Mouse (Mus musculus): ENCODE measurements around the gene Gm28035. TPM values are rescaled to one million over a fixed set of nuclear protein-coding genes. Genes with fewer than 3 reads are reported as not detected.

Gene Gm28035
- polyA plus RNA-seq, 1 experiment from 2014 or later: 0.08 TPM

DNA sequence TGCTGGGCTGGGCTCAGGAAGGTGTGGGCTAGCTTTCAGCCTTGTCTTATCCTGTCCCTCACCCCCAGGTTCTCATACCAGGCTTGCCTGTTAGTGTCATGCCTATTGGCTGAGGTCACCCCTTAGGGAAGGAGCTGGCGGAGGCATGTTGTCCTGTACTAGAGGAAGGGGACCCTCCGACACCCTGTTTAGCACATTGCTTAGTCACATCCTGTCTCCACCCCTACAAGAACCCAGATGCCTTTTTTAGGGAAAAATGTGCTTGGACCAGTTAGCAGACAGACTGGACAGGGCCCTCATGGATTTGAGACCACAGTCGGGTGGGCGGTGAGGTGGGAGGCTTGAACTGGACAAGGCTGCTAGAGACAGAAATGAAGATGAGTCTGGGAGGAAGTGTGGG is 18.2 kb downstream of the Gm28035 start:
- no peaks in the 10 kb centered on the region for H3K9me3 ChIP-seq (replicated peaks)
- no peak overlapping the region for H3K4me3 ChIP-seq
- 90% methylated on average over 4 of the region's 4 CpGs for WGBS
- no peaks in the 10 kb centered on the region for H3K4me1 ChIP-seq
- DNase-seq (ENCODE audit: low spot score): no peak
- peaks cover 99% of the 10 kb centered on the region for H3K36me3 ChIP-seq
- H3K27ac ChIP-seq: no peak overlapping the region
- H3K27me3 ChIP-seq (ENCODE audit: low read depth, poor library complexity, severe bottlenecking): no peaks in the 10 kb centered on the region

DNA sequence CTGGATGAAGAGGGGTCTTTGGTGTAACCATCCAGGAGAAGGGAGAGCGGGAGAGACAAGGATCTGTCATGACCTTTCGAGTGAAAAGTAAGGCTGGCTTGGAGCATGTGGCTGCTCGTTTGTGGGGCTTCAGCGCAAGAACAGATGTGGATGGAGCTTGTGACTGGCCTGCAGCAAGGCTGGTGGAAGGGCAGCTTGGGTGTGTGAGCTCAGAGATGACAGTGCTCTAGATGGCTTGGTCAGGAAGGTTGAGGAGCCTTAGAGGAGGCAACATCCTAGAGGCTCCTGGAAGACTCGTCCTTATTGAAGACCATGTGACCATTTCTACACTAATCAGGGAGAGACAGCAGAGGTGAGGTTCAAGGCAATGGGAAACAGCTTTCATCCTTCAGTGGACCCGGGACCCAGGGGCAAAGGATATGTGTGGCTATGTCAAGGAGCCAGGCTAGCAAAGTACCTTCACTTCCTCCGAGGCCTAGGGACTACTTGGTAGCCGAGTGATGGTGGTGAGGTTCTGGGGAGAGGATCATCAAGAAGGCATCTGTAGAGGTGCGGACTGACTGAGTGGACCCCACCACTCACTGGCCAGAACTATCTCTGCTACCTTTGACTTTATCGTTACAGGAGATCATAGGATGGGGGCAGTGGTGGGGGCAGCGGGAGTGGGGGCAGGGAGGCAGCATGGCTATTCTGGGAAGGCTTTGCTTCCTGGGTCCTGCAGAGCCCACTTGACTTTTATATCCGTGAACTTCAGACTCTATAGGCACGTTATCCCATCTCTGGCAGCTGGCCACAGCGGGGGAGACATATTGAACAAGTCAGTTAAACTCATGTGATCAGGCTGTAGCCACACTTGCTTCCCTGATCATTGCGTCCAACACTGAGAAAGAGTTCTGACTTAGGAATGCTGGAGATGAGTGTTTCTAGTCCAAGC is 19.0 kb downstream of the Gm28035 start:
- Histone ChIP-seq H3K27me3 (ENCODE audit: low read depth, poor library complexity, severe bottlenecking) (no peaks in the 10 kb centered on the region), H3K4me1 (peaks cover 4% of the 10 kb centered on the region), H3K4me3 (no peak overlapping the region), H3K36me3 (peaks cover 99% of the 10 kb centered on the region), H3K27ac (0 out of 2 replicates have a peak overlapping the region, but pooled peaks have one; percentile 15), H3K9me3 (replicated peaks) (no peaks in the 10 kb centered on the region)
- no peak for DNase-seq (ENCODE audit: low spot score)
- 91% methylated on average over 15 of the region's 15 CpGs for WGBS

DNA sequence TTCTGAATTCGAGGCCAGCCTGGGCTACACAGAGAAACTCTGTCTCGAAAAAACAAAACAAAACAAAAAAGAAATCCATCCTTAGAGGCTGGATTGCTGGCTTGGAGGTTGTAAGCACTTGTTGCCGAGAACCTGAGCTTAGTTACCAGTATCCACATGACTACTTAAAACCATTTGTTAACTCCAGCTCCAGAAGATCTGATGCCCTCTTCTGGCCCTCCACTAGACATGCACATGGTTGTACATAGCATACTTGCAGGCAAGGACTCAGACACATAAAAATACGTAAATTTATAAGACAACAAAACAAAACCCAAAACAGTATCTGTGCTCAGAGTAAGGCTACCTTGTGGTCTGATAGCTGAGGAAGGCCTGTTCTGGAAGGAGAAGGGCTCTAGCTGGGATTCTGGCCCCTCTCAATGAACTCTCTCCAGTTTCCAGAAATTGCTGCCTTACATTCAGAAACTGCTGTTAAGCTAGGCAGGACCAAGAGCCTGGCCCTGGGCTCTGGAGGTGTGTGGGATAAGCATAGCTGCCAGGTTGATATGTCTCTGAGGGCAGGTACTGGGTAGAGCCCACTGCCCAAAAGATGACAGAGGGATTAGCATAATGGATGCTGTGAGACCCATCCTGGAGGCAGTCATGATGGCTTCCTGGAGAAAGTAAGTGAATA is 20.8 kb downstream of the Gm28035 start:
- peaks cover 97% of the 10 kb centered on the region for H3K36me3 ChIP-seq
- no peaks in the 10 kb centered on the region for H3K9me3 ChIP-seq (replicated peaks)
- no peaks in the 10 kb centered on the region for H3K27me3 ChIP-seq (ENCODE audit: low read depth, poor library complexity, severe bottlenecking)
- whole genome bisulfite sequencing: 91% methylated on average over 4 of the region's 4 CpGs
- no peak overlapping the region for H3K4me3 ChIP-seq
- DNase-seq (ENCODE audit: low spot score): no peak
- peaks cover 22% of the 10 kb centered on the region for H3K4me1 ChIP-seq
- H3K27ac ChIP-seq: no peak overlapping the region

DNA sequence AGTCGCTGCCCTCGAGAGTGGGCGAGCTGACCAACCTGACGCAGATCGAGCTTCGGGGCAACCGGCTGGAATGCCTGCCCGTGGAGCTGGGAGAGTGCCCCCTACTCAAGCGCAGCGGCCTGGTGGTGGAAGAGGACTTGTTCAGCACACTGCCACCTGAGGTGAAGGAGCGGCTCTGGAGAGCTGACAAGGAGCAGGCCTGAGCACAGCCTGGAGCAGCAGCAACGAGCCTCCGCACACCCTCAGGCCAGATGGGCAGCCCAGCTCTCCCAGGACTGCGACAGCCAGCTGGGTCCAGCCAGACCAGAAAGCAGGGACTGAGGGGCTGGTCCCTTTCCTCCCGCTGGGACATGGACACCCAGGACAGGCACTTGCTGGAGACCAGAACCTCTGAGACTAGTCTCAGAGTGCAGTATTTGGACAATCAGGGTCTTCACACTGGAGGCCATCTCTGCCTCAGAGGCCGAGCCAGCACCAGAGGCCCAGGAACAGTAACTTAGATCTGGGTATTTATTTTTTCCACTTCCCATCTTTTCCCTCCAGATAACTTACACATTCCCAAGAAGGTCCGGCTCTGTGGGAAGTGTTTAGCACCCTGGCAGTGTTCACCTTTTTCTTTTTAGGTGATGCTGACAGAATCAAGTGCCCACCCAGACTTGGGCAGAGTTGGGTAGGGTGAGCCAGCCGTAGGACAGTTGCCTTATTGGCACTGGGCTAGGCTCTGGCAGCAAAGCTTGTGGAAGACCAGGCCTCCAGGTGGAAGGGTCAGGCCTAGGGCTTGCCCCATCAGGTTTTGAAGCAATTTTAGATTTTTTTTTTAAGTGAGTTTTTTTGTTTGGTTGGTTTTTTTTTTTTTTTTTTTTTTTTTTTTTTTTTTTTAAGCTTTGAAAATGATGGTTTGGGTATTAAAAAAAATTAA is 21.8 kb downstream of the Gm28035 start:
- H3K9me3 ChIP-seq (replicated peaks): no peaks in the 10 kb centered on the region
- peaks cover 89% of the 10 kb centered on the region for H3K36me3 ChIP-seq
- WGBS: 91% methylated on average over 18 of the region's 18 CpGs
- H3K4me3 ChIP-seq: no peak overlapping the region
- no peaks in the 10 kb centered on the region for H3K27me3 ChIP-seq (ENCODE audit: low read depth, poor library complexity, severe bottlenecking)
- H3K4me1 ChIP-seq: peaks cover 32% of the 10 kb centered on the region
- DNase-seq (ENCODE audit: low spot score): no peak
- 0 out of 2 replicates have a peak overlapping the region, but pooled peaks have one; percentile 2 for H3K27ac ChIP-seq

DNA sequence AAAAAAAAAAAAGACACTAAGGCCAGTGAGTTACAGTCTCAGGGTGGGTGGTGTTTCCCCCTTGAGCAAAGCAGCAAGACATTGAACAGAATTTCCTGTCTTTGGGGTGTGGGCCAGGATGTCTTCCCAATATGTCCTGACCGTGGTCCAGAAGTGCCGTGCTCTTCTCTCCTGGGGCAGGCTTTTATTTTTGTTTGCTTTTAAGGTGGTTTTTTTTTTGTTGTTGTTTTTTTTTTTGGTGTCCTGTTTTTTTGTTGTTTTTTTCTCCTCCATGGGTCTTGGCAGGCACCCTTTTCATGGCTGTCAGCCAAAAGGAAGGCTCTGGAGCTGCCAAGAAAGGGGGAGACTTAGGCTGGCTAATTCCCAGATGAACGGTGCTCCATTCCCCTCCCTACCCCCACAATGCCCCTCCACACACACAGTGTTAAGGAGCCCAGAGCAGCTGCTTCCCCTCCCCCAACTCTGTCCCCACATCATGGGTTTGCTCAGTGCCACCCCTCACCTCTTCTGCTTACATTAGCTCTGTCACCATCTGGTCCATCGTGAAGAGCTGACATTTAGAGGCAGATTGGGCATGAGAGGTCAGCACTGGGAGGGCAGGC is 22.6 kb downstream of the Gm28035 start:
- Histone ChIP-seq H3K27ac (no peak overlapping the region), H3K27me3 (ENCODE audit: low read depth, poor library complexity, severe bottlenecking) (no peaks in the 10 kb centered on the region), H3K4me3 (no peak overlapping the region), H3K9me3 (replicated peaks) (no peaks in the 10 kb centered on the region), H3K36me3 (peaks cover 82% of the 10 kb centered on the region), H3K4me1 (peaks cover 33% of the 10 kb centered on the region)
- DNase-seq (ENCODE audit: low spot score): no peak
- WGBS: 78% methylated on average over 4 of the region's 4 CpGs

DNA sequence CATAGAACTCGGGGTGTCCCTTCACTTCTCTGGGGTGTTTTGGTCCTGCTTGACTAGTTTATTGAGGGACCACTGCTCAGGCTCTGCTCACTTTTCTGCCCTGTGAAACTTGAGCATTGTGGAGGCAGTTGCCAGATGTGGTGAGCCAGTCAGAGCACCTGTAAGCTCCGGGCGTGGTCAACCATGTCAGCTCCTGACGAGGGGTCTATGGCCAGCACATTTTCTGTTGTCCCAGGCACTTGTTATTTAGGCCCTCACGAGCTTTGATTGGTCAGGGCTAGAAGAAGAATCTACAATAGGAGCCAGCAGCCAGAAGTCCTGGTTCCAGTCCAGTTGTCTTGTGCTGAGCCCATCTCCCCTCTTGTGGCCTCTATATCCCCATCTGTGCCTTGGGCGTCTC is 23.4 kb downstream of the Gm28035 start:
- Histone ChIP-seq H3K36me3 (peaks cover 73% of the 10 kb centered on the region), H3K4me1 (peaks cover 37% of the 10 kb centered on the region), H3K27ac (no peak overlapping the region), H3K4me3 (no peak overlapping the region), H3K27me3 (ENCODE audit: low read depth, poor library complexity, severe bottlenecking) (no peaks in the 10 kb centered on the region), H3K9me3 (replicated peaks) (no peaks in the 10 kb centered on the region)
- 96% methylated on average over 6 of the region's 6 CpGs for WGBS
- DNase-seq (ENCODE audit: low spot score): no peak

DNA sequence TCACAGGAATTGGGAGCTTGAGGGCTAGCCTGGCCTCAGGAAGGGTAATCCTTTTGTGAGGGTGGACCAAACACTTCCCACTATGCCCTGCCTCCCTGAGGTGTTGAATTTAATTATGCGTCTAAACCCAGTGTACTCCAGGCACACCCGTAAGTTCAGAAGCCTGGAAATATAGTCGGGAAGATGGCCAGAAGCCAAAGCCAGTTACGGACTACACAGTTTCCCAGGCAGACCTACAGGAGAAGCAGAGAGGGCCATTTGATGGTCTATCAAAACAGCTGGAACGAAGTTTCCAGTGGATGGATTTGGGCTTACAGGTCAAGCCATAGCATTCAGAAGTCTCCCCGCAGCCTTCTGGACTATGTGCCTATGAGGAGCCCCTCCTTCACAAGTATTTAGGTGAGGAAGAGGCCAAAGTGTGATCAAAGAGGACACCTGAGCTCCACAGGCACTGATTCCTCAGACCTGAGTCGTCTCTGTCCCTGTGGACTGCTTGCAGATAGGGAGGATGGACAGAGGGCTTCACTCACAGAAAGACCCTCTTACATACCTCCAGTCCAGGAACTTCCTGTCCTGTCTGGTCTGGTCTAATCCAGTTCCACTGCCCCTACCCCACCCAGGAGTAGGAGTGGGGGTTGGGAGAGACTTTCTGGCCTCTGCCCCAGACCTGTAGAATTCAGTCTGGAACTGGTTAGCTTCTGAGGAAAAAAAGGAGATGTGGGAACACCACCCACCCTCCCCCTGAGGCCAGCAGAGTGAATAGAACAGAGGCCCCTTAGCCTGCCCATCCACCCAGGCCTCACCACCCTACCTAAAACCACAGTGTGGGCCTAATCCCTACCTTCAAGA is 24.5 kb downstream of the Gm28035 start:
- WGBS: 82% methylated on average over 7 of the region's 7 CpGs
- Histone ChIP-seq H3K27ac (peak overlapping the region; percentile 86), H3K36me3 (peaks cover 62% of the 10 kb centered on the region), H3K27me3 (ENCODE audit: low read depth, poor library complexity, severe bottlenecking) (no peaks in the 10 kb centered on the region), H3K9me3 (replicated peaks) (no peaks in the 10 kb centered on the region), H3K4me1 (peaks cover 38% of the 10 kb centered on the region), H3K4me3 (no peak overlapping the region)
- DNase-seq (ENCODE audit: low spot score): peak; percentile 44

DNA sequence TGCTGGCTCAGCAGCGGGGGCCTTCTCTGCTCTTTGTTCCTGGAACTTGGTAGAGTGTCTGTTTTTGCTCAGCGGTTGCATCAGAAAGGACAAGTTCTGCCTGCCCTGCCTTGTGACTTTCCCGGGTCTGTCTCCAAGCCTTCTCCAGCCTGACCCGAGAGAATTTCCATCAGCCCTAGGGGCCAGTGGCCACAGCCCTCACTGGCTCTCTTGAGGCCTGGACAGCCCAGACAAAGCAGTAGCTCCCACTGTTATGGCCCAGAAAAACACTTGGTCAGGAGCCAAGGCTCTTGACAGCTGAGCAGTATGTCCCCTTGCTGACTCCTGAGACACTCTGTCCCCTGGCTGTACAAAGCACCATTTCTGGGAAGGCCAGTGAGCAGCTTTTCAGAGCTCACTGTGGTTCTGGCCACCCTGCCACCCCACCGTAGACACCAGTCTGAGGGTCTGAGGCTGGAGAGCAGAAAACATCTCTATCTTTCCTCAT is 25.4 kb downstream of the Gm28035 start, which contains the start of gene Phyhd1:
TSS of gene Phyhd1 (plus strand) at position 437 of the 487 bp plus-strand sequence.
- Histone ChIP-seq H3K27me3 (ENCODE audit: low read depth, poor library complexity, severe bottlenecking) (no peaks in the 10 kb centered on the region), H3K9me3 (replicated peaks) (no peaks in the 10 kb centered on the region), H3K27ac (peak within 1 kb of the TSS; percentile 86), H3K4me3 (peak within 1 kb of the TSS; percentile 9), H3K36me3 (peaks cover 53% of the 10 kb centered on the region), H3K4me1 (peaks cover 41% of the 10 kb centered on the region)
- 47% methylated on average over 5 of the region's 5 CpGs for WGBS
- DNase-seq (ENCODE audit: low spot score): peak; percentile 36

DNA sequence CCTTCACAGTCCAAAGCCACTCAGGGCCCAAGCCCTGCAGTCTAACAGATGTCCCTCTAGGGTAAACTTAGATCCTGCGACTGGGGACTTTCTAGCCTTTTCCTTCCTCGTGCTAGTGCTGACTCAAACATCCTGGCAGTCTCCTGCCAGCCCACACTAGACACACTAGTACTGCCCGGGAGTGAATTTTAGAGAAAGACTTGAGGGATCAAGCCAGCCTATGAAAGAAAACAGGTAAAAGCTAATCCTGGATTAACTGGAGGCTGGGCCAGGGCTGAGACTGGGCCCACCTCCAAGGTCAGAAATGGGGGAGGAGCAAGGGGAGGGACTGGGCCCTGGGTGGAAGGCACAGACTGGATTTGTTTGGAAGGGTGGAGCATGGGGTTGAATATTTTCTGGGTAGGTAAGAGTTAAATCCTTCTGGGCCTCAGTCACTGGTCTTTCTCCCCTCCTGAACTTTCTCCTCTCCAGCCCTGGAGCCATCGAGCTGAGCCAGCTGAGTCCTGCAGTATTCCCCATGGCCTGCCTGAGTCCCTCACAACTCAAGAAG is 26.1 kb downstream of the Gm28035 start:
- H3K36me3 ChIP-seq: peaks cover 47% of the 10 kb centered on the region
- peak overlapping the region; percentile 9 for H3K4me3 ChIP-seq
- no peaks in the 10 kb centered on the region for H3K27me3 ChIP-seq (ENCODE audit: low read depth, poor library complexity, severe bottlenecking)
- 22% methylated on average over 4 of the region's 4 CpGs for WGBS
- peak; percentile 39 for DNase-seq (ENCODE audit: low spot score)
- peak overlapping the region; percentile 86 for H3K27ac ChIP-seq
- H3K9me3 ChIP-seq (replicated peaks): no peaks in the 10 kb centered on the region
- peaks cover 41% of the 10 kb centered on the region for H3K4me1 ChIP-seq

DNA sequence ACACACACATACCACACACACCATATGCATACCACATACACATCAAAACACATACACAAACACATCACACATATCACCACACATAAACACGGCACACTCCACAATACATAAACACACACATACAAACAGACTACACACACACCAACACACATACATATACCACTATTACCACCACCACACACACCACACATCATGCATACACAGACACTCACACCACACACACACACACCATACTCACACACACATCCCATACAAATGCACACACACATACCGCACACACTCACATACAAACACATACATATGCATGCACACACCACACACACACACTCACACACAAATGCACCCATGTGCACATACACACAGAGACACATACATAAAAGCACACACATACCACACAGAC is 27.1 kb downstream of the Gm28035 start:
- Histone ChIP-seq H3K9me3 (replicated peaks) (no peaks in the 10 kb centered on the region), H3K27me3 (ENCODE audit: low read depth, poor library complexity, severe bottlenecking) (no peaks in the 10 kb centered on the region), H3K4me3 (no peak overlapping the region), H3K27ac (no peak overlapping the region), H3K36me3 (peaks cover 37% of the 10 kb centered on the region), H3K4me1 (peaks cover 41% of the 10 kb centered on the region)
- 98% methylated on average over 2 of the region's 2 CpGs for WGBS
- no peak for DNase-seq (ENCODE audit: low spot score)

DNA sequence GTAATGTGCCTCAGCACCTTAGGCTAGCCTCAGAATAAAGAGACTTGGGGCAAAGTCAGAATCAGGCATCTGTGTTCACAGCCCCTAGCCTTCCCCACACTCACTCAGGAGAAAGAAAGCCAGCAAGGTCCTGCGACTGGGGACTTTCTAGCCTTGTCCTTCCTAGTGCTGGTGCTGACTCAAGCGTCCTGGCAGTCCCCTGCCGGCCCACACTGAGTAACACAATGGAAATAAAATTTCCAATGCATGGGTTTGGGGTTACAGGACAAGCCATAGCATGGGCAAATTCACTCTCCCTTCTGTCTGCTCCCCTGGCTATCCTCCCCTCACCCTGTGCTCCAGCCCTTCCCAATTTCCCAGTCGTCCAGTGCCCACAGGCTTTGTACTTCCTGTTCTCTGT is 28.0 kb downstream of the Gm28035 start:
- Histone ChIP-seq H3K27ac (no peak overlapping the region), H3K9me3 (replicated peaks) (no peaks in the 10 kb centered on the region), H3K36me3 (peaks cover 28% of the 10 kb centered on the region), H3K4me1 (peaks cover 41% of the 10 kb centered on the region), H3K4me3 (no peak overlapping the region), H3K27me3 (ENCODE audit: low read depth, poor library complexity, severe bottlenecking) (no peaks in the 10 kb centered on the region)
- DNase-seq (ENCODE audit: low spot score): no peak
- 61% methylated on average over 4 of the region's 4 CpGs for WGBS

Data from limb, embryonic 10.5 days (tissue).